Mouse (Mus musculus) CH12.LX (cell line): ENCODE measurements around the gene Lin9. TPM values are rescaled to one million over a fixed set of nuclear protein-coding genes. Genes with fewer than 3 reads are reported as not detected.

Source experiments
- DNase-seq: peaks from one replicate; pipeline ENCODE4 v3.0.0-alpha.2; 2013; ENCODE audit errors: extremely low read depth
- H3K27ac ChIP-seq: 2 replicates; pipeline ENCODE4 v1.5.1; 2012; ENCODE audit warnings: low read depth, mild to moderate bottlenecking, control low read depth, moderate library complexity; ENCODE audit not compliant: insufficient read depth
- H3K27me3 ChIP-seq: replicated peaks from 2 replicates; pipeline ENCODE3; 2012; ENCODE audit warnings: inconsistent platforms
- H3K36me3 ChIP-seq, 2 experiments: replicated peaks in 1 of 2; 2 replicates each; pipeline versions ENCODE3 to v1.6.1; 2012; ENCODE audit warnings: inconsistent platforms in 1 of 2, low read length in 1 of 2, mild to moderate bottlenecking in 1 of 2, mixed read lengths in 1 of 2, moderate library complexity in 1 of 2; ENCODE audit not compliant: control insufficient read depth in 1 of 2, insufficient read depth in 1 of 2
- H3K4me1 ChIP-seq, 2 experiments: 2 replicates each; pipeline ENCODE4 v1.6.1; 2012; ENCODE audit warnings: inconsistent platforms in 1 of 2, moderate library complexity in 1 of 2; ENCODE audit not compliant: insufficient read depth in 2 of 2, control insufficient read depth in 1 of 2
- H3K4me2 ChIP-seq: 2 replicates; pipeline ENCODE4 v1.6.1; 2012; ENCODE audit warnings: low read depth, mild to moderate bottlenecking, control low read depth; ENCODE audit not compliant: poor library complexity, insufficient read depth, severe bottlenecking
- H3K4me3 ChIP-seq, 3 experiments: fragments of 150-350 bp in 1 of 3; sonication (generic) in 1 of 3; replicated peaks in 1 of 3; 2 replicates each; pipeline versions ENCODE3 to v1.5.1; 2011 to 2012; ENCODE audit warnings: low read depth in 2 of 3, low read length in 2 of 3, mild to moderate bottlenecking in 2 of 3, moderate library complexity in 2 of 3, control low read depth in 1 of 3, improper control_type of control experiment in 1 of 3, inconsistent platforms in 1 of 3, mixed read lengths in 1 of 3; ENCODE audit not compliant: poor library complexity in 1 of 3
- H3K79me2 ChIP-seq: replicated peaks from 2 replicates; pipeline ENCODE4 v1.6.1; 2012; ENCODE audit warnings: mild to moderate bottlenecking, moderate library complexity; ENCODE audit not compliant: control insufficient read depth, poor library complexity, insufficient read depth, severe bottlenecking; ENCODE audit errors: extremely low read depth
- H3K9ac ChIP-seq: 2 replicates; pipeline ENCODE4 v1.6.1; 2012; ENCODE audit warnings: low read depth, mild to moderate bottlenecking, control low read depth, moderate library complexity; ENCODE audit not compliant: insufficient read depth
- H3K9me3 ChIP-seq: replicated peaks from 2 replicates; pipeline ENCODE3; 2012; ENCODE audit warnings: low read length, inconsistent platforms, mixed read lengths
- CTCF ChIP-seq, 2 experiments: IDR thresholded peaks in 1 of 2; conservative IDR thresholded peaks in 1 of 2; 2 replicates each; pipeline ENCODE4 v1.5.1; 2011 to 2012; ENCODE audit warnings: low read depth in 2 of 2, low read length in 2 of 2, improper control_type of control experiment in 1 of 2, inconsistent platforms in 1 of 2, mild to moderate bottlenecking in 1 of 2, moderate library complexity in 1 of 2
- ETS1 ChIP-seq: conservative IDR thresholded peaks from 2 replicates; pipeline ENCODE4 v1.6.1; 2012; ENCODE audit warnings: low read depth, mild to moderate bottlenecking, inconsistent platforms, low read length, improper control_type of control experiment, moderate library complexity
- GABPA ChIP-seq: IDR thresholded peaks from 2 replicates; pipeline ENCODE4 v1.6.1; 2012; ENCODE audit warnings: low read depth, low read length, improper control_type of control experiment, inconsistent platforms; ENCODE audit not compliant: insufficient replicate concordance
- IRF4 ChIP-seq: IDR thresholded peaks from 2 replicates; pipeline ENCODE4 v1.6.1; 2014; ENCODE audit warnings: low read depth, mild to moderate bottlenecking, inconsistent platforms, low read length, improper control_type of control experiment
- JUN ChIP-seq: IDR thresholded peaks from 2 replicates; pipeline ENCODE4 v1.6.1; 2011; ENCODE audit warnings: low read depth, mild to moderate bottlenecking, low read length, improper control_type of control experiment, moderate library complexity; ENCODE audit not compliant: insufficient read depth
- KAT2A ChIP-seq: IDR thresholded peaks from 2 replicates; pipeline ENCODE4 v1.6.1; 2012; ENCODE audit warnings: low read length, improper control_type of control experiment, inconsistent platforms; ENCODE audit not compliant: insufficient replicate concordance
- MYC ChIP-seq: IDR thresholded peaks from 2 replicates; pipeline ENCODE4 v1.6.1; 2011; ENCODE audit warnings: low read depth, mild to moderate bottlenecking, improper control_type of control experiment, low read length
- NRF1 ChIP-seq: IDR thresholded peaks from 2 replicates; pipeline ENCODE4 v1.6.1; 2014; ENCODE audit warnings: low read depth, mild to moderate bottlenecking, inconsistent platforms, low read length, improper control_type of control experiment, moderate library complexity
- PAX5 ChIP-seq: IDR thresholded peaks from 2 replicates; pipeline ENCODE4 v1.6.1; 2012; ENCODE audit warnings: low read length, inconsistent platforms, mixed read lengths
- RCOR1 ChIP-seq: conservative IDR thresholded peaks from 2 replicates; pipeline ENCODE4 v1.6.1; 2012; ENCODE audit warnings: low read depth, mild to moderate bottlenecking, inconsistent platforms, low read length, improper control_type of control experiment
- TCF12 ChIP-seq: IDR thresholded peaks from 2 replicates; pipeline ENCODE4 v1.6.1; 2014; ENCODE audit warnings: low read depth, mild to moderate bottlenecking, inconsistent platforms, low read length, improper control_type of control experiment
- USF1 ChIP-seq: IDR thresholded peaks from 2 replicates; pipeline ENCODE4 v1.6.1; 2014; ENCODE audit warnings: low read depth, mild to moderate bottlenecking, inconsistent platforms, low read length, improper control_type of control experiment
- USF2 ChIP-seq: conservative IDR thresholded peaks from 2 replicates; pipeline ENCODE4 v1.6.1; 2011; ENCODE audit warnings: low read depth, low read length, improper control_type of control experiment
- ZMIZ1 ChIP-seq: IDR thresholded peaks from 2 replicates; pipeline ENCODE4 v1.6.1; 2012; ENCODE audit warnings: low read depth, mild to moderate bottlenecking, inconsistent platforms, low read length, improper control_type of control experiment
- ZNF384 ChIP-seq: IDR thresholded peaks from 2 replicates; pipeline ENCODE4 v1.6.1; 2012; ENCODE audit warnings: low read depth, low read length, improper control_type of control experiment, inconsistent platforms
- dilution Hi-C: fragments of 300-500 bp; cut with MboI; formaldehyde crosslinking; loops from 2 replicates; pipeline ENCODE4 v1.14.3; 2020; ENCODE audit warnings: low sequenced_read_pairs; ENCODE audit not compliant: extremely low pct_unique_long_range_greater_than_20kb, extremely low pct_ligation_motif_present
- in situ Hi-C: fragments of 300-500 bp; cut with MboI; formaldehyde crosslinking; loops from 3 replicates; pipeline ENCODE4 v1.14.3; 2019; ENCODE audit warnings: low sequenced_read_pairs, low pct_ligation_motif_present, low pct_unique_long_range_greater_than_20kb, mixed read lengths
- polyA plus RNA-seq: library from polyadenylated mRNA; unstranded; fragments of >175 nt; gene quantifications from 2 replicates; pipeline ENCODE4 v1.2.1, GENCODE M21; 2012; ENCODE audit warnings: low read depth; ENCODE audit not compliant: insufficient read length
- total RNA-seq, 2 experiments: library from RNA; depleted of rRNA; stranded (reverse); fragments of 300-350 nt in 1 of 2; fragments of >200 nt in 1 of 2; gene quantifications; 2 replicates each; pipeline ENCODE4 v1.2.3; 2012 to 2014

Lin9 gene
- total and polyA plus RNA-seq, 3 experiments = 7.6 to 24.5 (median 13.5) TPM

DNA sequence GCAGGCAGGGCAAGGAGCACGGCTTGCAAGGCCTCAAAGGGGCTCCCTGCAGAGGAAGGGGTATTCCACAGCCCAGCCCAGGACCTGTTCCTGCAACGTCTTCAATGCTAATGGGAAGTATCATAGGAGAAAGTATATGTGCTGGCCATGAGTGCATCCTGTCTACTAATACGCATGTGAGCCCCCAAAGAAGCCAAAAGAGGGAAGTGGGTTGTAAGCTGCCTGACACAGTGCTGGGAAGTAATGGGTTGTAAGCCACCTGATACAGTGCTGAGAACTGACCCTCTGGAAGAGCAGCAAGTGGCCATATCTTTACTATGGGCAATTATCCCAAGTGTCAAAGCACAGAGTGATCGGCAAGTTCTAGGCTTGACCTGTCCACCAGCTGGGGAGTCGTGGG, 57.1 kb downstream of the Lin9 start:
- Histone ChIP-seq H3K27me3 (no peaks in the 10 kb centered on the region), H3K9me3 (peaks cover 4% of the 10 kb centered on the region), H3K79me2 (no peaks in the 10 kb centered on the region)
- dilution Hi-C loops = no loop called here
- TF ChIP-seq ZMIZ1 (no peak), TCF12 (no peak), USF2 (no peak), ETS1 (no peak), IRF4 (no peak), CTCF (conservative IDR thresholded peaks at IDR 0.05 in 1 of 2, IDR thresholded peaks at IDR 0.05 in 1 of 2; ENCODE audit: low read depth in 2 of 2, low read length in 2 of 2) (no peak), JUN (no peak), PAX5 (no peak), MYC (no peak)
- TF ChIP-seq, all 38 proteins: peak for 0
- H3K4me2 ChIP-seq = no peak overlapping the region
- no peak overlapping the region for H3K9ac ChIP-seq
- no peak overlapping the region for H3K27ac ChIP-seq
- no peak overlapping the region for H3K4me3 ChIP-seq
- H3K36me3 ChIP-seq = no peaks in the 10 kb centered on the region
- in situ Hi-C loops = no loop called here
- peaks cover 2 to 4% of the 10 kb centered on the region in 2 experiments; a peak in 1 of 4 replicates for H3K4me1 ChIP-seq
- DNase-seq = no peak

DNA sequence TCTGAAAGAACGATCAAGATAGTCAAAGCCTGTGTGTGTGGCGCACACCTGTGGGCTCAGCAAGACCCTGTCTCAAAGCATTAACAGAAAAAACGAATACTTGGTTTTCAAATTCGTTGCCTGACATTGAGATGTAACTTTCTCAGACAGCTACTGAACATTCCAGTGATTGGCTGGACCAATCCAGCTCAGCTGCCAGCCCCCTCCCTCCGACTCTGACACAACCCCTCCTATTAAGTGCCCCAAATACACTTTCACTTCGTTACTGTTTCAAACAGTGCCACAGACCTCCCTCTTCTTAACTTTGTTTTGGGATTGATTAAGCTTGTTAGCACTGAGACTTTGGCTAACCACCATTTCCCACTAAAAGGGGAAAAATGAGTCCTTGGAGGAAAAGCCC, 62.5 kb downstream of the Lin9 start:
- TF ChIP-seq USF1 (no peak), MYC (no peak), NRF1 (no peak), GABPA (no peak), ZNF384 (no peak), RCOR1 (no peak), KAT2A (no peak), ZMIZ1 (no peak)
- Histone ChIP-seq H3K4me3 (no peak overlapping the region), H3K9me3 (no peaks in the 10 kb centered on the region), H3K4me1 (peaks cover 2 to 16% of the 10 kb centered on the region in 2 experiments; a peak in 2 of 4 replicates), H3K27ac (no peak overlapping the region), H3K79me2 (no peaks in the 10 kb centered on the region), H3K27me3 (no peaks in the 10 kb centered on the region), H3K36me3 (no peaks in the 10 kb centered on the region), H3K9ac (no peak overlapping the region; the same call in 1 of the 2 replicates), H3K4me2 (peak overlapping the region; percentile 47)
- in situ Hi-C loops = no loop called here
- no peak for DNase-seq
- dilution Hi-C loops = no loop called here
